Mouse (Mus musculus) spleen, adult 2 months (tissue): Measurements from ENCODE around the gene Carm1. TPM values are rescaled to one million over a fixed set of nuclear protein-coding genes. Genes with fewer than 3 reads are reported as not detected.

ENCODE experiments used
- DNase-seq, 2 experiments: peaks; one replicate each; pipeline versions ENCODE4 v3.0.0 to v3.0.0-alpha.2; 2012 to 2021; ENCODE audit warnings: low spot score in 2 of 2, low read depth in 1 of 2
- H3K27ac ChIP-seq: fragments of 200-500 bp; 2 replicates; pipeline ENCODE4 v1.5.1; 2012; ENCODE audit warnings: low read length, inconsistent platforms; ENCODE audit not compliant: insufficient read depth
- H3K27me3 ChIP-seq: fragments of 200-500 bp; 2 replicates; pipeline ENCODE4 v1.6.1; 2012; ENCODE audit warnings: mild to moderate bottlenecking, moderate library complexity, low read length, inconsistent platforms; ENCODE audit not compliant: control insufficient read depth, insufficient read depth
- H3K36me3 ChIP-seq: fragments of 200-500 bp; 2 replicates; pipeline ENCODE4 v1.6.1; 2012; ENCODE audit warnings: mild to moderate bottlenecking, low read length, inconsistent platforms; ENCODE audit not compliant: control insufficient read depth, insufficient read depth
- H3K4me1 ChIP-seq: fragments of 200-500 bp; 2 replicates; pipeline ENCODE4 v1.6.1; 2011; ENCODE audit warnings: inconsistent platforms; ENCODE audit not compliant: control insufficient read depth, insufficient read depth, insufficient read length
- H3K4me3 ChIP-seq: fragments of 200-500 bp; 2 replicates; pipeline ENCODE4 v1.5.1; 2011; ENCODE audit warnings: mild to moderate bottlenecking, inconsistent platforms; ENCODE audit not compliant: insufficient read depth, insufficient read length; ENCODE audit errors: extremely low read depth
- CTCF ChIP-seq: fragments of 200-500 bp; IDR thresholded peaks from 2 replicates; pipeline ENCODE4 v1.5.1; 2011; ENCODE audit warnings: mild to moderate bottlenecking, inconsistent platforms; ENCODE audit not compliant: insufficient read depth, insufficient read length, insufficient replicate concordance; ENCODE audit errors: extremely low read depth
- POLR2A ChIP-seq: fragments of 200-500 bp; IDR thresholded peaks from 2 replicates; pipeline ENCODE4 v1.6.1; 2011; ENCODE audit warnings: low read depth, low read length, inconsistent platforms
- WGBS: fragments of 180-500 bp; shearing (Covaris S2); methylation state at CpG from one replicate; pipeline ENCODE4 v1.1.7; 2018; 5-methylcytosine and 5-hydroxymethylcytosine counted together
- polyA plus RNA-seq: library from polyadenylated mRNA; depleted of rRNA; stranded (reverse); fragments of >200 nt; gene quantifications from 2 replicates; pipeline ENCODE4 v1.2.3, GENCODE M21; 2012; rRNA removed

Gene Carm1
- 59.3 and 87.8 TPM in 2 replicates for polyA plus RNA-seq

DNA sequence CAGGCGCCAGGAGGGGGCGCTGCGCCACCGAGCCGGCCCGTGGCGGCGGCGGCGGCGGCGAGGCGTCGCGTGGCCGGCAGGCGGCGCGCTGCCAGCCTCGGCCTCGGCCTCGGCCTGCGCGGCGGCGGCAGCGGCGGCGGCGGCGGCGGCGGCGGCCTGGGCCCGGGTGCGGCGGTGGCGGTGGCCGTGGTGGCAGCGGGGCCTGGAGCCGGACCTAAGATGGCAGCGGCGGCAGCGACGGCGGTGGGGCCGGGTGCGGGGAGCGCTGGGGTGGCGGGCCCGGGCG is at the start of gene Carm1:
Carm1 (plus strand) TSS at position 106 of the 286 bp plus-strand sequence.
- TF ChIP-seq POLR2A (no peak), CTCF (no peak)
- Histone ChIP-seq H3K36me3 (no peaks in the 10 kb centered on the region), H3K27ac (peak within 1 kb of the TSS; percentile 71), H3K27me3 (no peaks in the 10 kb centered on the region), H3K4me1 (peaks cover 5% of the 10 kb centered on the region), H3K4me3 (peak within 1 kb of the TSS; percentile 91)
- no peak for DNase-seq
- WGBS, result 25% methylated on average over 39 of the region's 52 CpGs

DNA sequence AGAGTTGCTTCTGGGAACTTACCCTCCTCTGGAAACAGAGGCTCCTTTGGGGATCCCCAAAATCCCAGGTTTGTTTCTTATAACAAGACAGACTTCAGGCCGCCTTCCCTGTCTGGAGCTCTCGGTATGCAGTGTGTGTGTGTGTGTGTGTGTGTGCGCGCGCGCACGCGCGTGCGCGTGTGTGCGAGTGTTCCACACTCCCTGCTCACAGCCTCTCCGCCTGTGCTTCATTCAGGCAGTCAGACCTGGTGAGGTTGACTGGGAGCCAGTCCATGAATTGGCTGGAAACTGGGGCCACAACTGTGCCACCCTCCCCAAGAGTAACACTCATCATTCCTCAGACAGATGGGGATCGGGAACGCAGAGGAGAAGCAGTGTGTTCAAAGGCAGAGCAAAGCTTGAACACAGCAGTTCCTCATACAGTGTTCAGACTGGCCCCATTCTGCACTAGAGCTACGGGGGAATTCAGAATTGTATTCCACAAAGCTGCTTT is 49.6 kb upstream of the Carm1 start:
- no peak for DNase-seq
- TF ChIP-seq CTCF (no peak), POLR2A (no peak)
- H3K36me3 ChIP-seq, result peaks cover 37% of the 10 kb centered on the region
- no peaks in the 10 kb centered on the region for H3K4me1 ChIP-seq
- 96% methylated on average over 16 of the region's 16 CpGs for WGBS
- no peak overlapping the region for H3K27ac ChIP-seq
- no peaks in the 10 kb centered on the region for H3K27me3 ChIP-seq
- H3K4me3 ChIP-seq, result no peak overlapping the region

DNA sequence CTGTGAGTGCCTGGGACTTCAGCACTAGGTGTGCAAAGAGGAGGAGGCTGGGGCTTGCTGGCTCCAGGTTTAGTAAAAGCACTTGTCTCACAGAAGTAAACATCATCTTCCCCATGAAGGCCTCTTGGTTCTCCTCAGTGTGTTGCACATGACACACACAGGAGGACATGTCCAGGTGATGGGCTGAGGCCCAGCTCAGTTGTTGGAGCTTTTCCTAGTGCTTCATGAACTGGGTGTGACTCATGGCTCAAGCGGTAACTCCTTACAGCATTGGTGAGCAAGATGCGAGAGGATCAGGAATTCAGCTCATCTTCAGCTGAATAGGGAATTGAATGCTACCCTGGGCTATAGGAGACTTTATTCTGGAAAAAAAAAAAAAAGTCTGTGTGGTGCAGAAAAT is 49.0 kb upstream of the Carm1 start:
- Histone ChIP-seq H3K4me3 (no peak overlapping the region), H3K36me3 (peaks cover 35% of the 10 kb centered on the region), H3K27ac (no peak overlapping the region), H3K27me3 (no peaks in the 10 kb centered on the region), H3K4me1 (no peaks in the 10 kb centered on the region)
- DNase-seq, result no peak
- TF ChIP-seq POLR2A (no peak), CTCF (no peak)
- 97% methylated on average over 2 of the region's 2 CpGs for WGBS

DNA sequence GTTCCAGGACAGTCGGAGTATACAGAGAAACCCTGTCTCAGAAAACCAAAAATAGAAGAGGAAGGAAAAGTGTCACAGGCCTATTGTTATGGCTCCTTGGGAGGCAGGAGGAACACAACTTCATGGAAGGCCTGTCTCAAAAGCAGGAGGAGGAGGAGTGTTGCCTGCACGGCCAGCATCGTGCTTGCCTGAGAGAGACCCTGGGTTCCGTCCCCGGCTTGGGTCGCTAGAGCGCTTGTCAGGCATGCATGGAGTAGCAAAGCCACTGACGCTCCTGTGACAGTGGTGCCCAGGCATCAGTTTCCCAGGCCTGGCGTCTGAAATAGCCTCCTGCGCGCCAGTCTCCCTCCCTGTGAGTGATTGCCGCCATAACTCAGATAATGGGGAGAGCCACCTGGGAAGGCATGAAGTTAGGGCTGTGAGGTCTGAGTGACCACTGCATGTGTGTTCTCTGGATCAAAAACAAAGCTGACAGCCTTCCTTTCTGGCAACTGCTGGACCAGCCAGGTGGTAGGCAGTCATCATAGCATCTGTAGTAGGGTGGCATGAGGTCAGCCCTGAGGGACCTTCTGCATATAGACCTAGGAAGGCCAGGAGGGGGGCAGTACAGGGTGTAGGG is 48.3 kb upstream of the Carm1 start:
- TF ChIP-seq CTCF, result no peak
- TF ChIP-seq POLR2A, result no peak
- Histone ChIP-seq H3K27me3 (no peaks in the 10 kb centered on the region), H3K27ac (no peak overlapping the region), H3K4me3 (no peak overlapping the region), H3K36me3 (peaks cover 40% of the 10 kb centered on the region), H3K4me1 (no peaks in the 10 kb centered on the region)
- DNase-seq, result no peak
- WGBS, result 93% methylated on average over 12 of the region's 12 CpGs

DNA sequence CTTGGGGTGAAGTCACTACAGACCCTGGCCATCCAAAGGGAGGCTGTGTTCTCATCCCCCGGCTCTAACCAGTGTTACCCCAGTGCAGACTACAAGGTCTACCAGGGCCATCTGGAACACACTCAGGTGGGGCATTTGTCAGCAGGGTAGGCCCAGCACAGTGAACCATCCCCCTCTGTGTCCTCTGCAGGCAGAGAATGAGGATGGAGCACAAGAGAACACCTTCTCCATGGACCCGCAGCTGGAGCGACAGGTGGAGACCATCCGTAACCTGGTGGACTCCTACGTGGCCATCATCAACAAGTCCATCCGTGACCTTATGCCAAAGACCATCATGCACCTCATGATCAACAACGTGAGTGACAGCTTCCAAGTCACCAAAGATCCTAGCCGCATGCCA is 43.3 kb upstream of the Carm1 start:
- no peak overlapping the region for H3K27ac ChIP-seq
- H3K4me3 ChIP-seq, result no peak overlapping the region
- TF ChIP-seq CTCF (no peak), POLR2A (no peak)
- 91% methylated on average over 8 of the region's 8 CpGs for WGBS
- H3K4me1 ChIP-seq, result no peaks in the 10 kb centered on the region
- H3K36me3 ChIP-seq, result peaks cover 53% of the 10 kb centered on the region
- no peaks in the 10 kb centered on the region for H3K27me3 ChIP-seq
- DNase-seq, result no peak

DNA sequence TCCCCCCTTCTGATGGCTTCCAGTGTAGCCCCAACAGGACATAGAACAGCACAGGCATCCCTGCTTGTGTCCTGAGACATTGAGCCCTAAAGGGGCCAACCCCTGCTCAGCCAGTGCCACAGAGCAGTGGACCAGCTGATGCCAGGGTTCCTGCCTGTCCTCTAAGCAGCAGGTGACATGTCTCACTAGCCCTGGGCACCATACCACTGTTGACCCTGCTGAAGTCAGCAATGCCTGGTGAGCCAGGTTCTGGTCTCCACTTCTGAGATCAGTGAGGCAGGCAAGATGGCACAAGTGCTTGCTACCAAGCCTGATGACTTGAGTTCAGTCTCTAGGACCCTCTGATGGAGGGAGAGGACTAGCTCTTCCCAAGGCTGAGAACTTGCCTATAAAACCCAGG is 40.9 kb upstream of the Carm1 start:
- peaks cover 5% of the 10 kb centered on the region; the same call in 1 of the 2 replicates for H3K4me1 ChIP-seq
- no peak for DNase-seq
- H3K4me3 ChIP-seq, result no peak overlapping the region
- TF ChIP-seq CTCF (no peak), POLR2A (no peak)
- H3K27ac ChIP-seq, result no peak overlapping the region
- H3K27me3 ChIP-seq, result no peaks in the 10 kb centered on the region
- peaks cover 37% of the 10 kb centered on the region for H3K36me3 ChIP-seq

DNA sequence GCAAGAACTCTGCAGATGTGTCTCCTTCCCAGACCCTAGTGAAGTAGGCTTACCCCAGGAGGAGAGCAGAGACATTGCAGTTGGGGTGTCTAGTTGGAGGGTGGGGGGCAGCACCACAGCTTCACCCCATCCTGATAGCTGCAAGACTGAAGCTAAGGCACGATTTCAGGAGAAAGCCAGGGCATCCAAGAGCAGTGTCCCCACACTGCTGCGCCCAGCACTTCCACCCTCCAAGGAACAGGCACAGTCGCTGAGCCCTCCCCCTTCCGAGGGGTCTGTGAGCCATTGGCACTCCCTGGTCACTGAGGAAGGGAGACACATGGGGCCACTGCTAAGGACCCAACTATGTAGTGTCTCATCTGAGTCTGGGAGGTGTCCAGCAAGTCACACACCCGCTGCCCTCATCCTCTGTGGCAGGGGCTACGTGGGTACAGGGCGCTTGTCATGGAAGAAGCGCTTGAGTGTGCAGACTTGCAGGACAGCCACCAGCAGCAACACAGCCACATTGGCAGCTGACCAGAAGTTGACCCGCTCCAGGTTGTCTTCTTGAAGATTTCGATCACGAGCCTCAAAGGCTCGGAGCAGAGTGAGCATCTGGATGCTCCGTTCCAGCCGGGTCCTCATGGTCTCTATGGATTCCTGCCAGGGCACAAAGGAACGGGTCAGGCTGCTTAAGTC is 38.8 kb upstream of the Carm1 start:
- TF ChIP-seq CTCF (no peak), POLR2A (no peak)
- H3K36me3 ChIP-seq, result peaks cover 36% of the 10 kb centered on the region

More for the DNA sequence above, 38.8 kb upstream of the Carm1 start:
- no peak overlapping the region for H3K4me3 ChIP-seq
- no peaks in the 10 kb centered on the region for H3K27me3 ChIP-seq
- H3K4me1 ChIP-seq, result peaks cover 5% of the 10 kb centered on the region; the same call in 1 of the 2 replicates
- no peak overlapping the region for H3K27ac ChIP-seq
- 93% methylated on average over 15 of the region's 15 CpGs for WGBS
- no peak for DNase-seq
